Mouse (Mus musculus): ENCODE data around the gene Syce2.
A peak's percentile ranks its signal among the peaks of the same experiment; 100 is the strongest.

Syce2 gene

DNA sequence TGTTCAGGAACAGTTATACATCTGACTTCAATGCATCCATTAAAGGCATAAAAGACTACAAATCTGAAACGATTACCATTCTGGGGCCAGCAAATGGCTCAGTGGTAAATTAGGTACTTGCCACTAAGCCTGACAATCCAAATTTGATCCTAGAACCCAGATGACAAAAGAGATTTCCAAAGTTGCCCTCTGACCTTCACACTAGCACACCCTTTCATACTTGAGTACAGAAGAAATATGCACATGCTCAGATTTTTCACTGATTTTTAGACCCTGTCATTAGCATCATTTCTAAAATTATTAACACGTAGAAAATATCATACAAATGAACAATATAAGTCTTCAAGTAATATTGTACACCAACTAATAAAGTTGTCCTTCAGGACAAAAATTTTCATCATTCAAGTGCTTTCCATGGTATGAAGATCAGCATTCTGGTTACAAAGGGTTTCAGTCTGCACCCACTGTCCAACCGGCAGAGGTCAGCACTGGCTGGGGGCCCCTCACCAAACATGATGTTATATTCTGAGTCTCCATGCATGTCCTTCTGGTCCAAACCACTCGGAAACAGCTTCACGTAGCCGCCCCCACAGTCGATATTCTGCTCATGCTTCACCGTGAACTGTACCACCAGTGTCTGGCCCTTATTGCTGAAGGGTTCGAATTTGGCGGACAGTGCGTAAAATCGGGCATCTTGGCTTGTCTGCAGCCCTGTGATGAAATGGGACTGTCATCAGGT, 26.4 kb upstream of the Syce2 start:
- peak; percentile 40 to 46 for DNase-seq

DNA sequence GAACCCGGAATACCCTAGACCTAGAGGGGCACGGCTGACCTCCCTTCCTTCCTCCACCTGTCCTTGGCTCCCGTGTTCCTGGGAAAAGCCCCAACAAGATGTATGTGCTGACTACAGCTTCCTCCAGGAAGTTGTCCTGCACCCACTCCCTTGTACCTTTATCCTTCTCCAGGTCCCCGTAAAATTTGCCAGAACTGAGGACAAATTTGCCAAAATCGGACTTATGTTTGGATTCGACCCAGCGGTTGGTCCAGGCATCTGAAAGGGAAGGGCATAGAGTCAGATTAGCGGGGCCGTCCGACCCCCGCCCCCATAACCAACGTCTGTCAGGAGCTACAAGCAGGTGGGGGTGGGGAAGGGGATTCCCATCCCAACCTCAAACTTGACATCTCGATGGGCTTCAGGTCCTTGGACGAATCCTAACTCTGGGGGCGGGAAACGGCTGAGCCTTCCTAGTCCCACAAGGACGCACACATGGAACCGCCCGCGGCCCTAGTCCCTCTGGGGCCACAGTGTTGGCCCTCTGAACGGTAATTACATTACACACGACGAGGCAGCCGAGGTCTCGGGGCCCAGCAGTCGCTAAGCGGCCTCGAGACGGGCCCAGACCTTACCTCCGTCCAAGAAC, 25.7 kb upstream of the Syce2 start:
- DNase-seq: no peak

DNA sequence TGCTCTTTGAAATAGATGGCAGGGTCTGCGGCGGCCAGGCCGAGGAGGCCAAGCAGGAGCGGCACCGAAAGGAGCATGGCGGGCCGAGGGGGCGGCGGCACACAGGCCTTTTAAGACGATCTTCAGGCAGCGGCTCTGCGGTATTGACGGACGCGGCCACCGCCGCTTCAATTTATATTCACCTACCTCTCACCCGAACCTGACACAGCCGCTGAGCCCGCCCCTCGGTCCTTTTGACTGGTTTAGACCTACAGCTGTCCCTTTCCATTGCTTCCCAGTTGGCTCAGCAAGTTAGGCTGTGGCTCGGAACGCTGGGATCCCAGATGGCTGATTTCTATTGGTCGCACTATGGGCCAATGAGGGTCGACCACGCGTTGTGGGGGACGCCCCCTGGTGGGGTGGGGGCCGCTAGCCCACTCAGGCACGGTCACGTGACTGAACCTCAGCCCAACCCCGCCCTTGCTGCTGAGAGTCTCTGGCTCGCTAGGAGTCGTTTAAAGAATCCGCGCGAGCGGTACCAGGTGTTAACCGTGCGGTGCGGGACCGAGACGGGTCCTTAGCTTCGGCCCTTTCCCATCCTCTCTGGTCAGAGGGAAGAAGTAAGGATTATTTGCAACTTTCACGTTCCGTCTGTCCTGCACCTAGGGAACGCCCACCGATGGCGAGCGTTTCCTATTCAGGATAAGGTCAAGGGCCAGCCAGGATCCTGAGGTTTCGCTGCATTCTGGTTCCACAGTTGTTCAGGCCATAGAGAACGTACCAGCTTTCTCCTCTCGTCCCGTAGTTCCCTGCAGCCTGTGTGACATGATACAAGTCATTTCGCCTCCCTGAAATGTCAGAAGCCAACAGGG, 25.0 kb upstream of the Syce2 start, which contains the start of gene Calr:
TSS of gene Calr (minus strand) at position 213 of the 851 bp plus-strand sequence.
- DNase-seq: peak; percentile 99

DNA sequence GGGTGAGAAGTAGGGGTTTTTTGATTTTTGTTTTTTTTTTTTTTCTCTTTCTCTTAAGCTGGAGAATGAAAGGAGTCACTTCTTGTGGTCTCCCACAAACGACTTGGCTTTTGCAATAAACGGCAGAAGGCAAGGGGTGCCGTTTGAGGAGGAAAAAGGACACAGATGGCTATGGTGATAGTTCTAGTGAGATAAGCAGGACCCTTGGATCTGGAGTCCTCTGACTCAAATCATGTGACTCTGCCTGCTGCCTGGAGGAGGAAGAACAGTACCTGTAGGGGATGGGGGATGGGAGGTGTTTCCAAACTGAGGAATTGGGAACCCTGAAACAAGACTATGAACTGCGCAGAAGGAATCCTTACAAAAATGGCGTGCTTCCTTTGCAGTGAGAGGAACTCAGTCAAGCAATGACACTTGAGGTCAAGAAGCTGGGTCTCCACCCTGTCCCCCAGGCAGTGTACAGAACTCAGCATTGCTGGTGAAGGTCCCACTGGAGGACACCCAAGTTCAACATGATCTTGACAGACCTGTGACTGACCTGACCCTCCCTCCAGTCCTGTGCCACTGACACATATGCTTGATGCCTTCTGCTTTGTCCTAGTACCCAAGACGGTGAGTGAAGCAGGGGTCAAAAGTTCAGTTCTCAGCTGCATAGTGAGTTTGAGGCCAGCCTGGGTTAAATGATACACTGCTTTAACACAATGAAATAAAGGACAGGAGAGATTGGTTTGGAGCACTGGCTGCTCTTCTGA, 24.1 kb upstream of the Syce2 start:
- peak in 1 of 2 experiments; percentile 25 for DNase-seq

- DNase-seq: no peak
Observed at GRCm38 (mm10) chr8:84856434-84856833, 15.5 kb upstream of the Syce2 start.

DNA sequence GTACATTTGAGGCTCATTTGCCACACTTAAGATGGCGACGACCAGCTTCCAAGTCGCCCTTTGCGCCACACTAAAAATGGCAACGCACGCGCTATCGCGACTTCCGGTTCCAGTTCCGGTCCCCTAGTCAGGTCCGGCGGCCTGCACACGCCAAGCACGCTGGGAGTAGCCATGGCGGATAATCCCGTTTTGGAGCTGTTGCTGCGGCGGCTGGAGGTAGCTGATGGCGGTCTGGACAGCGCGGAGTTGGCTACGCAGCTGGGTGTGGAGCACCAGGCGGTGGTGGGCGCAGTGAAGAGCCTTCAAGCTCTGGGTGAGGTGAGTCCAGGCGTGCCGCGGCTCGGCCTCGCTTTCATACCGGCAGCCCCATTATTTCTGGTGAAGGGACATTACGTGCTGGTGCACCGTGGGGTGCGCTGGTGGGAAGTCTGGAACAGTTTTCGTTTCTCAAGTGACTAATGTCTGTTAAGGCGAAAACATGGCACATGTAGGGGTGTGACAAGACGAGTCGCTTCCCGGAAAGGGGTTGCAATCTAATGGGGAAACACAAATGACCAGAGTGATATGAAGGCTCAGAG, 15.0 kb upstream of the Syce2 start, which contains the start of gene Farsa:
TSS of gene Farsa (plus strand) at position 126 of the 578 bp plus-strand sequence.
- peak; percentile 92 to 93 for DNase-seq

GRCm38 (mm10) chr8:84872309-84872965, 526 bp downstream of the Syce2 start:
- peak; percentile 40 to 45 for DNase-seq

DNA sequence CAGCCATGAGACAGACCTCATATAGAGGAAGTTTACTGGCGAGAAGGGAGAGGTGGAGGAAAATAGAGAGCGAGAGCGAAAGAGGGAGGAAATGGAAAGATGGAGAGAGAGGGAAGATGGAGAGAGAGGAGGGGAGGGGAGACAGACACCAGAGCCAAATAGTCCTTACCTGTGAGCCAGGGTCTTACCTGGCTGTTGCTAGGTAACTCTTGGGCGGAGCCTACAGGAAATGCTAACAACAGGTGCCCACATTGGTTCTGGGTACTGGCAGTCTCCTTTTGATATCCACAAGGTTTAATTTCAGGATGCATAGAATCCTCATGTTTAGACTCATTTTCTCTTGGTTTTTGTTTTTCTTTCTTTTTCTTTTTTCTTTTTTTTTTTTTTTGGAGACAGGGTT, 1.1 kb downstream of the Syce2 start:
- no peak for DNase-seq

DNA sequence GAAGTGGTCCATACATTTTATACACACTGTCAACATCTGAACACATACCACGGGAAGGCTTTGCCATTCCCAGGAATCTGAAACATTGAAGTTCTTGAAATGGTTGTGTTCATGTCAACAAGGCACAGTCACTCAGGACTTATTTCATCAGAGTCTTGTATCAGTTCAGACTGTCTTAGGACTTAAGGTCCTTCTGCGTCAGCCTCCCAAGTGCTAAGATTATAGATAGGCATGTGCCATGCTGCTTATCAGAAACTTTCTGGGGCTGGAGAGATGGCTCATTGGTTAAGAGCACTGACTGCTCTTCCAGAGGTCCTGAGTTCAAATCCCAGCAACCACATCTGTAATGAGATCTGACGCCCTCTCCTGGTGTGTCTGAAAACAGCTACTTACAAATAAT, 2.4 kb downstream of the Syce2 start:
- DNase-seq: no peak

DNA sequence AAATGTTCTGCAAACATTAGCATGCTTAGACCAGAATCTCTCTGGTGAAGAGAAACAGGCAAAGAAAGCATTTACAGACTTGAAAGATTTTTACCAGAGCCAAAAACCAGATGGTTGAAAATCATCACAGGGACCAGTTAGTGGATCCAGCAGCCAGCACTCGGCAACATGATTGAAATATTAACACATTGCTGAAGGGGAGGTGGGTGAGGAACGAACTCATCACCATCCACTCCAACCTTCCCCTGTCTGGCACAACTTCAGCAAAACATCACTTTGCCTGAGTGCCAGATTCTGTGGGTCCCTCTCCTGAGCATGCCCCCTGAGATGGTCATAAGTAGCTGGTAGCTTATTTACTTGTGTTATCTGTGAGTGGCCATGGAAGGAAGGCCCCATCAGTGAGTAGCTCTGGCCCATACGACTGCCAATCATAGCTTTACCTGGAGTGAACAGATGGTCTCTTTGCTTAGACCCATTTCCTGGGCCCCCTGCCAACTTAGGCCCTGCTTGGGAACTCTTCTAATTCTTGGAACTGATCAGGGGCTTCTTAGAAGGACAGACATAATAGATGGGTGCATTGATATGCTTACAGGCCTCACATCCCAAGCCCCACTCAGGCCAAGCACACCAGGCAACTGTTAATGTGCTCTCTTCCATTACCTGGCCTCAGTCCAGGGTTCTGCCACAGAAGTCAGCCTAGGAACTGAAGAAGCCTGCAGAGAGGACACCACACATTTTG, 5.6 kb downstream of the Syce2 start:
- no peak for DNase-seq

DNA sequence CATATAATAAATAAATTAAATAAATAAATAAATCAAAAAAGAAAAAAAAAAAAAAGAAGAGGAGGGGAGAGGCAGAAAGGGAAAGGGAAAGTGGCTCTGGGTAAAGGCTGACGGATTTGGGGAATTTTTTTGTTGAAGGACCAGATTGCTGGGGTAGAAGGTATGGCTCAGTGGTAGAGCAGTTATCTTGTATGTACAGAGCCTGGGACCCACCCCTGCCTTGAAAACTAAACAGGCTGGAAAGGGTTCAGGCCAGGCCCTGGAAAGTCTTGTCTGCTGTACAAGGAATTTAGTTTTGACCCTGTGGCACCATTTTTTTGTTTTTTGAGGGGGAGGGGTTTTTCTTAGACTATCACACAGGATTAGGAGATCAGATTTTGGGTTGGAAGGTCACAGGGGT, 7.0 kb downstream of the Syce2 start:
- no peak for DNase-seq

- no peak for DNase-seq
Observed at GRCm38 (mm10) chr8:84884728-84885127, 12.8 kb downstream of the Syce2 start.

DNA sequence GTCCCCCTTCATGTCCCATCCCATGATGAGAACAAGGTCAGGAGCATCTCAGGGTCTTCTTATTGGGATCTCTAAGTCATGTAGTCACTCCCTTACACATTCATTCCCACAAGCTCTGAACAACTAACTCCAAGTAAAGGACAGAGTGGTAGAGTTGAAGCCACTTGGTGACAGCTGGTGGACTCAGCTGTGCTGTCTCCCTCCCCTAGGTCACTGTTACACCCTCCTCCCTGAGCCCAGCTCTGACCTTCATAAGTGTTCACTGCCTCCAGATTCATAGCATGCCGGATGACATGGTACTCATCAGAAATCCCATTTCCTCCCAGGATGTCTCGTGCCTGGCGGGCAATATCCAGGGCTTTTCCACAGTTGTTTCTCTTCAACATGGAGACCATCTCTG, 16.4 kb downstream of the Syce2 start:
- no peak for DNase-seq

DNA sequence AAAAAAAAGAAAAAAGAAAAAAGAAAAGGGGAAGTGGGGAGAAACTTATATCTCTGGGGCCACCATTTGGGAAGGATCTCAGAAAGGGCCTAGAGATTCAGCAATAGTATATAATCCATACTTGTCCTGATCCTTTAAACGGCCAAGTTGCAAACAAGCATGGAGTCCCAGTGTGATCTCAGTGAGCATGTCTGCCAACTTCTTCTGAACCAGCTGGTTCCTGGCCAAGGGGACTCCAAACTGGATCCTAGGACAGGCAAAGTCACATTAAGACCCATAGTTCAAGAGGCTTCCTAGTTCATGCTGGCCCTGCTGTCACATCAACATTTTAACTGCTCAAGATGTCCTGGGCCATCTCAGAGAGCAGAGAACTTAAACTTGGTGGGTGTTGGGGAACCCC, 17.2 kb downstream of the Syce2 start:
- no peak for DNase-seq

GRCm38 (mm10) chr8:84892993-84893708, 21.2 kb downstream of the Syce2 start:
- no peak for DNase-seq

DNA sequence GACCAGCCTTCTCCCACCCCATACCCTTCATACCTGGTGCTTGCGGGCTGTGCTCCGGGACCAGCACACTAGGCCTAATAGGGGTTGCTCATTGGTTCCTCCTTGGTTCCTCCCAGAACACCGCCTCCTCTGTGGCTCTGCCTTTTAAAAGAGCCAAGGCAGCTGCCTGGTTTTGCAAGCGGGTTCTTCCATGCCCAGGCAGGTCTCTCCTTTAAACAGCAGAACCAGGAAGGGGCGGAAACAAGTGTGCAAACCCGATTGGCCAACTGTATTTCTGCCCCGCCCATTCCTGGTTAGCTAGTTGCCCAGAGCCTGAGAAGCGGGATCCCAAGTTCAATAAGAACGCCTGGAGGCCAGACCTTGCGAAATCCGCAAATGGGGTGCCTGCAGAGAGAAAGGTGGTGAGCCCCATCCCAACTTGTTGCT, 21.8 kb downstream of the Syce2 start, which contains the start of gene Gcdh:
TSS of gene Gcdh (minus strand) at position 213 of the 426 bp plus-strand sequence.
- peak; percentile 78 to 80 for DNase-seq

DNA sequence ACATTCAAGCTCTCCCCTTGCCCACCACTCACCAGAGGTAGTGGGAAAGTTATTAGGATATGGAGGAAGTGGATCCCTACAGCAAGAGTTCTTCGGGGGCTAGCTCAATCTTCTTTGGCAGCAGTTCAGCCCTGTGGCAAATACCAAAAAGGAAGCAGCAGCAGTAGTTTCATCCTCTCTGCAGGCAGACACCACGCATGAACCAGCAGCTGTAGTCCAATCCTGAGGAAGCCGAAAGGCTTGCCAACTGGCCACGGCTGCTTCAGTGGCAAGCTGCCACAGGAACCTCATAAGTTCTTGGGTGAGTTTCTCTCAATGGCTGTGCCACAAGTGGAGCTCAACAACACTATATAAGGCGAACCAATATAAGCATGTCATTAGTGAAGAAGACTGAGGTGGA, 24.1 kb downstream of the Syce2 start:
- DNase-seq: no peak

DNA sequence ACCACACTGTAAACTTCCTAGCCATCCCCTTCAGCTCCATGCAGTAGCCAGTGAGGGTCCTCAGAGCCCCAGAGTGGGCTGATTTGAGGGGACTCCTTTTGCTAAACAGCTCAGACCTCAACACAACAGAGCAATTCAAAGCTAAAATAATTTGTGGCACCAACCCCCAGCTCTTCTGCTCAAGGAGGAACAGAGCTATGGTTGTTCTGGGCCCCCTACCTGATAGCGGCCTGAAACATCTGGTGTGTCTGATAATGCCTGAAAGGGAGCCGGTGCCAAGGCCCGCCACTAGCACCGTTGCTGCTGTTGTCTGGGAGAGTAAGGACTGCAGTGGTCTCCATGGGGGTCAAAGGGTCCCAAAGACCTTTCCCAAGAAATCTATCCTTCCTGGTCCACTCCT, 29.2 kb downstream of the Syce2 start:
- DNase-seq: no peak

GRCm38 (mm10) chr8:84901752-84902151, 29.8 kb downstream of the Syce2 start, which contains the start of gene Klf1:
Klf1 (plus strand) TSS chr8:84901928.
- no peak for DNase-seq

GRCm38 (mm10) chr8:84902367-84902919, 30.5 kb downstream of the Syce2 start:
- peak in 1 of 2 experiments; percentile 18 for DNase-seq

Measured in B cell, adult 2 months (primary cell).